Mouse (Mus musculus) stomach, embryonic 16.5 days (tissue): ENCODE data around the gene Cfap97. TPM values are rescaled to one million over a fixed set of nuclear protein-coding genes. Genes with fewer than 3 reads are reported as not detected.
A peak's percentile ranks its signal among the peaks of the same experiment; 100 is the strongest.

ENCODE experiments used
- ATAC-seq: fragments of 200-750 bp; cut with Nextera tagmentation; 2 replicates; pipeline ENCODE4 v1.8.0; 2017; ENCODE audit warnings: moderate number of reproducible peaks, moderate TSS enrichment; ENCODE audit not compliant: insufficient read depth, low FRiP score
- H3K27ac ChIP-seq: fragments of 300-500 bp; sonication (generic); 2 replicates; pipeline ENCODE4 v1.5.1; 2014; ENCODE audit warnings: low read length
- H3K27me3 ChIP-seq: fragments of 300-500 bp; sonication (generic); 2 replicates; pipeline ENCODE4 v1.6.1; 2014; ENCODE audit warnings: low read length, control low read depth, mixed read lengths; ENCODE audit not compliant: control insufficient read depth, insufficient read depth
- H3K36me3 ChIP-seq: fragments of 300-500 bp; sonication (generic); 2 replicates; pipeline ENCODE4 v1.6.1; 2014; ENCODE audit warnings: low read length; ENCODE audit not compliant: control insufficient read depth, insufficient read depth
- H3K4me1 ChIP-seq: fragments of 300-500 bp; sonication (generic); 2 replicates; pipeline ENCODE4 v1.6.1; 2014; ENCODE audit warnings: low read length, control low read depth, mixed read lengths; ENCODE audit not compliant: control insufficient read depth, insufficient read depth
- H3K4me2 ChIP-seq: fragments of 300-500 bp; sonication (generic); 2 replicates; pipeline ENCODE4 v1.6.1; 2014; ENCODE audit warnings: low read depth, low read length, mixed read lengths
- H3K4me3 ChIP-seq: fragments of 300-500 bp; sonication (generic); replicated peaks from 2 replicates; pipeline ENCODE4 v1.5.1; 2014; ENCODE audit warnings: mild to moderate bottlenecking, low read length
- H3K9ac ChIP-seq: fragments of 300-500 bp; sonication (generic); 2 replicates; pipeline ENCODE4 v1.6.1; 2014; ENCODE audit warnings: low read length
- H3K9me3 ChIP-seq: fragments of 300-500 bp; sonication (generic); replicated peaks from 2 replicates; pipeline ENCODE4 v1.6.1; 2016; ENCODE audit warnings: low read length, control low read depth; ENCODE audit not compliant: control insufficient read depth
- WGBS: fragments of 180-500 bp; shearing (Covaris S2); extraction: QIAGEN DNeasy Blood & Tissue Kit; methylation state at CpG from one replicate; pipeline ENCODE4 v1.1.7; 2014; 5-methylcytosine and 5-hydroxymethylcytosine counted together
- polyA plus RNA-seq: library from polyadenylated mRNA; unstranded; fragments of >200 nt; fragmentation: Nextera tagmentation; extraction: Ambion mirVana; gene quantifications from 2 replicates; pipeline ENCODE4 v1.2.1, GENCODE M21; 2015

Gene Cfap97
- polyA plus RNA-seq, 1 experiment from 2014 or later, result 18.5 TPM

DNA sequence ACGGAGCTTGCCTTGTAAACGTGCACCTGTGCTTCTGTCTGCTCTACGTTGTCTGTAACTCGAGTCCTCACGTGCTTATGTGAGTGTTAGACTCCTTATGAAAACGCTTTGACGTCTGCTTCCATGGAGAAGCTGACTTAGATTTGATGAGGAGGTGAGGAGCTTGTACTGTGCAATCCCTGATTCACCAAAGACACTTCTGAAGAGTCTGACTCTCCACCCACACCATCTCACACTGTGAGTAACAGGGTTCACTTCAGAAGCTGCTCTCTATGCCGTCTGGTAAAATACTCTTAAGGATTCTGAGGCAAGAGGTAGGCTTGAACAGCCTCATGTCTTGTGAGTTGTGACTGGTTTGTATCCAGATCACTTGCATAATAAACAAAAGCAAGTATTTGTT lies 41.5 kb downstream of the Cfap97 start:
- WGBS, result 84% methylated on average over 8 of the region's 8 CpGs

DNA sequence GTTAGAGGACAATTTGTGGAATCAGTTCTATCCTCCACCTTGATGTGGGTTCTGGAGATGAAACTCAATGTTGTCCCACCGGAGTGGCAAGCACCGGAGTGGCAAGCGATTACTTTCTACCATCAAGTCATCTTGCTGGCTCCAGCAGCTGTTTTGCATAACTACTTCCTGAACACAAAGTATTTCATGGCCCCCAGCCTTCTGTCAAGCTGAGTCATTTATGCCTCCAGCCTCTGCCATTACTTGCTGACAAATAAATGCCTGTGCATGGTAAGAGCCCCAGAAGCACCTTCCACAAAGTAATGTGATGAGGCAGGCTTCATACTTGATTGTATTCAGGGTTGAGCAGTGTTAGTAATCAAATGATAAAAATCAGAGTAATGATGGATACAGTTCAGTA lies 45.3 kb downstream of the Cfap97 start:
- Histone ChIP-seq H3K27ac (no peak overlapping the region), H3K4me2 (no peak overlapping the region), H3K9me3 (no peaks in the 10 kb centered on the region), H3K4me1 (no peaks in the 10 kb centered on the region), H3K27me3 (no peaks in the 10 kb centered on the region), H3K36me3 (0 out of 2 replicates have a peak, but pooled peaks cover 4% of the 10 kb centered on the region), H3K9ac (no peak overlapping the region), H3K4me3 (no peak overlapping the region)
- 85% methylated on average over 3 of the region's 3 CpGs for WGBS
- no peak for ATAC-seq

More for the DNA sequence above, 41.5 kb downstream of the Cfap97 start:
- H3K27me3 ChIP-seq, result no peaks in the 10 kb centered on the region
- H3K9ac ChIP-seq, result no peak overlapping the region
- ATAC-seq, result no peak
- 0 out of 2 replicates have a peak, but pooled peaks cover 8% of the 10 kb centered on the region for H3K36me3 ChIP-seq
- H3K4me1 ChIP-seq, result no peaks in the 10 kb centered on the region
- H3K4me2 ChIP-seq, result no peak overlapping the region
- H3K27ac ChIP-seq, result no peak overlapping the region
- H3K4me3 ChIP-seq, result no peak overlapping the region
- no peaks in the 10 kb centered on the region for H3K9me3 ChIP-seq

DNA sequence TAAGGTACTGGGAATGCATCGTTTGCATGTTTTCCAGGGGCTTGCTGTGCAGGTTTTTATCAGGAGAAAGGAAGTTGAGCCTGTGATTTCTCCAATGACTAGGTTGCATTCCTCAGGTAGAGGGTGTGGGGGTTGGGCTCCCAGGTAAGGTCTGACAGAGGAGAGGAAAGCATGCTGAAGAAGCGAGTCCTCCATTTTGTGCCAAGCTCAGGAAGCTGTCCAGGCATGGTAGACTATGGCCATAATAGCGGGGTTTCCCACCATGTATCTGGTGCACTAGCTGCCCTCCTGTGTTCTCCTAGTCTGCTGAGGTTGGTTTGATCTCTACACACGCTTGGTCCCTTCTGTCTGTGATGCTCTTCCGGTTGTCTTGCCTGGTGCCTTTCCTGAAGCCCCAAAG lies 46.1 kb downstream of the Cfap97 start:
- Histone ChIP-seq H3K4me3 (no peak overlapping the region), H3K9me3 (no peaks in the 10 kb centered on the region), H3K27ac (no peak overlapping the region), H3K4me1 (no peaks in the 10 kb centered on the region), H3K4me2 (no peak overlapping the region), H3K9ac (no peak overlapping the region), H3K27me3 (no peaks in the 10 kb centered on the region), H3K36me3 (0 out of 2 replicates have a peak, but pooled peaks cover 4% of the 10 kb centered on the region)
- 79% methylated on average over 5 of the region's 5 CpGs for WGBS
- no peak for ATAC-seq

DNA sequence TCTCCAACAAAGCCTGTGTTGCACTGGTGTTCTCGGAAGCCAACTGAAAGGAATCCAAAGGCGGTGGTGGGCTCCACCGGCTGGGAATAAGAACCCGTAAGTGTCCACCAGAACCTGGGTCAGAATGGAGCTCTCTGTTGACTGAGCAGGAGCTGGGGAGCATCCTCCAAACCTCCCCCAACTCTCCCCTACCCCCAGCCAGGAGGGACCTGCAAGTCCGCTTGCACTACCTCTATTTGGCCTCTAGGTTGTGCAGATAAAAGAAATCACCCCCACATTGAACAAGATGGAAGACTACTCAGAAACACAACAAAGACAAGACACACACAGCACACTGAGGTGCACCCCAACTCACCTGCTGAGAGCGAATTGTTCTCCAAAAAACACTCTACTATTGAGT lies 50.8 kb downstream of the Cfap97 start:
- Histone ChIP-seq H3K4me3 (no peak overlapping the region), H3K36me3 (0 out of 2 replicates have a peak, but pooled peaks cover 4% of the 10 kb centered on the region)
- WGBS, result 89% methylated on average over 6 of the region's 6 CpGs

DNA sequence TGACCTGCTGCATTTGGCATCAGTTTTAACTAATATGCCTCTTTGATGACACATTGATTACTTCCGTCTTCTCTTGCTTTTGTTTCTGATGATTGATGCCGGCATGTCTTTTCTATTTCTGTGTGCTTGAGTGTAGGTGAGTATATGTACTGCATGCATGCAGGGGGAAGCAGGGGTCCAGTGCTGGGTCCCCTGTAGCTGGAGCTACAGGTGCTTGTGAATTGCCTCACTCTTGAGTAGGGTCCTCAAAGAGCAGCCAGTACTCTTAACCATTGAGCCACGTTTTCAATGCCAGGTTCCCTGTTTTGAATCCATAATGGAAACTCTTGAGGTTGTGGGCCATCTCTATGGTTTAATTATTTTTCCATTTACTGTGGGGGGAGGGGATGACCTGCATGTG lies 52.7 kb downstream of the Cfap97 start:
- WGBS, result 84% methylated on average over 3 of the region's 3 CpGs

More for the DNA sequence above, 50.8 kb downstream of the Cfap97 start:
- Histone ChIP-seq H3K27ac (no peak overlapping the region), H3K9me3 (no peaks in the 10 kb centered on the region), H3K4me1 (no peaks in the 10 kb centered on the region), H3K4me2 (no peak overlapping the region), H3K27me3 (no peaks in the 10 kb centered on the region), H3K9ac (no peak overlapping the region)
- ATAC-seq, result no peak

DNA sequence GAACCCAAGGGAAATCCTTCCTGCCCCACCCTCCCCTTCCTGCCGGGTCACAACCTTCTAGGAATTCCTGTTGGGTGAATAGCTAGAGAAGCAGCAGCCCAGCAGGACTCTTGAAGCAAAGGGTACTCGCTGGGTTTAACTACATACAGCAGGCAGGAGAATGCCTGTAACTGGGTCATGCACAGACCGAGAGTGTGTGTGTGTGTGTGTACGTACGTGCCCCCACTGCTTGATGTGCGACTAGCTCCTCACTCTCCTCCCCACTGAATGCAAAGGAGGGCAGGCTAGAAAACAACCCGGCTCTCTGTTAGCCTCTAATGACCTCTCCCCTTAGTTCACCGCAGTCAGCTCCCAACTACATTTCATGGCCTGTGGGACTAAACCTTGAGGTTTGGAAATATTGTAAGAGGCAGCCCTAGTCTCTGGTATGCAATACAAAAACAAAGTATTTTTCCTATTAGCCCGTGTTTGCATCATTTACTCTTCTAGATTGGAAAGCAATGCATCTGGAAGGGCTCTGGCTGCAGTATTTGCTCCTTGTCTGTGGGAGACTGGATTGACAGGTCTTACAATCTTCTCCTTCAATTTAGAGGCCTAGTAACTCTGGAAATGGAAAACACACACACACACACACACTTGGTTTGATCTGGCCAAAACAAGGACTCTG lies 53.5 kb downstream of the Cfap97 start:
- H3K27ac ChIP-seq, result no peak overlapping the region
- H3K4me1 ChIP-seq, result peaks cover 16% of the 10 kb centered on the region
- H3K4me2 ChIP-seq, result no peak overlapping the region
- H3K9me3 ChIP-seq, result no peaks in the 10 kb centered on the region
- no peak overlapping the region for H3K9ac ChIP-seq
- H3K27me3 ChIP-seq, result no peaks in the 10 kb centered on the region
- no peak overlapping the region for H3K4me3 ChIP-seq
- no peak for ATAC-seq
- 75% methylated on average over 9 of the region's 9 CpGs for WGBS
- H3K36me3 ChIP-seq, result 0 out of 2 replicates have a peak, but pooled peaks cover 10% of the 10 kb centered on the region

More for the DNA sequence above, 52.7 kb downstream of the Cfap97 start:
- Histone ChIP-seq H3K9me3 (no peaks in the 10 kb centered on the region), H3K4me1 (peaks cover 12% of the 10 kb centered on the region), H3K4me2 (no peak overlapping the region), H3K27me3 (no peaks in the 10 kb centered on the region), H3K9ac (no peak overlapping the region), H3K27ac (no peak overlapping the region), H3K36me3 (0 out of 2 replicates have a peak, but pooled peaks cover 10% of the 10 kb centered on the region), H3K4me3 (no peak overlapping the region)
- no peak for ATAC-seq

DNA sequence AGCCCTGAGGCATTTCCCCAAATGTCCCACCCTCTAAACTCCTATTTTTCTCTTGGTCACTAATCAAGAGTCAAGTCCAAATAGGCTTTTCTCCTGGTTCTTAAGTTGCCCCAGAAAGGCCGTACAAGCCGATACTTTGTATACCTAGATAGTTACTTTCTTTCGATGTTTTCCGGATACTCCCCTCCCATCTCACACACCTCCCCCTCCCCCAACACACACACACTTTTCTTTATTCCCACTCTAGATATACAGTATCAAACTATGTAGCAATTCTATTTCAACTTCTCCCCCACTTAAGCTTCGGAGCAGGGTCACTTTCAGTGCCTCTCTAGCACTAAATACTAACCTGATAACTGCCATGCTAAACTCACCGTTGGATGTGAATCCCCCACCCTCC lies 54.5 kb downstream of the Cfap97 start:
- H3K4me3 ChIP-seq, result no peak overlapping the region
- peaks cover 16% of the 10 kb centered on the region for H3K4me1 ChIP-seq

DNA sequence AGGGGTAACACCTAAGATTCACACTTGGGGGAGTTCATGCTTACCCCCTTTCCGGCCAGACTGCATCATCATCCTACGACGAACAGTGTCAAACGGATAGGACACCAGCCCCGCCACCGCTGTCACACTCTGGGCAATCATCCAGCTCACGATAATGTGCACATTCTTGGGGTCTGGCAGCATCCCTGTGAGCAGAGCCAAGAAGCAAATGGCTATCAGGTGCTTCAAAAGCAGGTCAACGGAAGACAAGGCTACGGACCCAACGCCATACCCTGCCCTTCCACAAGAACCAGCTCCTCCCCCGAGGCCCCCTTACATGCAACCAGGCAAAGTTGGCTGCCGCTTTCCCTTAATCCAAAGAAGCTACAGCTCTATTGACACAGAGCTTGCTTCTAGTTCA lies 56.8 kb downstream of the Cfap97 start:
- Histone ChIP-seq H3K4me3 (peak overlapping the region; percentile 81; the same call in 1 of the 2 replicates), H3K9ac (no peak overlapping the region), H3K27ac (no peak overlapping the region), H3K4me1 (peaks cover 19% of the 10 kb centered on the region), H3K4me2 (peak overlapping the region; percentile 64), H3K9me3 (no peaks in the 10 kb centered on the region), H3K36me3 (0 out of 2 replicates have a peak, but pooled peaks cover 10% of the 10 kb centered on the region), H3K27me3 (no peaks in the 10 kb centered on the region)
- WGBS, result 80% methylated on average over 12 of the region's 12 CpGs
- no peak for ATAC-seq

More for the DNA sequence above, 54.5 kb downstream of the Cfap97 start:
- H3K27me3 ChIP-seq, result no peaks in the 10 kb centered on the region
- no peak overlapping the region for H3K4me2 ChIP-seq
- H3K9ac ChIP-seq, result no peak overlapping the region
- no peak for ATAC-seq
- H3K36me3 ChIP-seq, result 0 out of 2 replicates have a peak, but pooled peaks cover 10% of the 10 kb centered on the region
- H3K27ac ChIP-seq, result no peak overlapping the region
- H3K9me3 ChIP-seq, result no peaks in the 10 kb centered on the region
- 87% methylated on average over 6 of the region's 6 CpGs for WGBS

DNA sequence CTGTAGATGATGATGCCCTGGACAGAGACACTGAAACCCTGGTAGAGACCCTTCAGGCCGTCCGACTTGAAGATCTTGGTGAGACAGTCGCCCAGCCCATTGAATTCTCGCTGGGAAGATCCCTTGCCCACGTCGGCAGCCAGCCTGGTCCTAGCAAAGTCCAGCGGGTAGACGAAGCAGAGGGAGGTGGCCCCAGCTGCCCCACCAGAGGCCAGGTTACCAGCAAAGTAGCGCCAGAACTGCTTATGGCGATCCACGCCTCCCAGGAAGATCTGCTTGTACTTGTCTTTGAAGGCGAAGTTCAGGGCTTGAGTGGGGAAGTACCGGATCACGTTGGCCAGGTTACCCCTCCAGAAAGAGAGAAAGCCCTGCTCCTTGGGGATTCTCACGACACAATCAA lies 57.5 kb downstream of the Cfap97 start:
- WGBS, result 78% methylated on average over 15 of the region's 15 CpGs
- Histone ChIP-seq H3K4me3 (peak overlapping the region; percentile 81), H3K27me3 (no peaks in the 10 kb centered on the region), H3K9ac (peak overlapping the region; percentile 43), H3K36me3 (0 out of 2 replicates have a peak, but pooled peaks cover 10% of the 10 kb centered on the region), H3K27ac (no peak overlapping the region), H3K4me1 (peaks cover 19% of the 10 kb centered on the region), H3K9me3 (no peaks in the 10 kb centered on the region), H3K4me2 (peak overlapping the region; percentile 64)
- ATAC-seq, result no peak
